Mouse (Mus musculus): ENCODE measurements around the gene Fat3.

GRCm38 (mm10) chr9:16275589-16275988 lies 225.5 kb downstream of the Fat3 start:
- no peak for TF ChIP-seq CTCF (IDR thresholded peaks at IDR 0.05; ENCODE audit: borderline replicate concordance, insufficient read depth, low read depth, low read length)
- TF ChIP-seq POLR2A (IDR thresholded peaks at IDR 0.05; ENCODE audit: borderline replicate concordance, insufficient read depth, low read length): no peak

Measured in cerebellum, adult 2 months (tissue).